Mouse (Mus musculus) G1E (cell line): ENCODE data around the gene Pcbp3. TPM values are rescaled to one million over a fixed set of nuclear protein-coding genes. Genes with fewer than 3 reads are reported as not detected.

Experiments used
- ATAC-seq: 2 replicates; pipeline ENCODE4 v1.8.0; 2016; ENCODE audit warnings: mild to moderate bottlenecking; ENCODE audit not compliant: insufficient number of reproducible peaks, poor library complexity, low FRiP score, severe bottlenecking; ENCODE audit errors: extremely low read depth
- DNase-seq: peaks from one replicate; pipeline ENCODE4 v3.0.0; 2012; ENCODE audit warnings: low spot score
- H3K27me3 ChIP-seq: 2 replicates; pipeline ENCODE4 v1.6.1; 2012; ENCODE audit warnings: mild to moderate bottlenecking, low read length, inconsistent platforms; ENCODE audit not compliant: insufficient read depth
- H3K36me3 ChIP-seq: replicated peaks from 2 replicates; pipeline ENCODE3; 2012; ENCODE audit warnings: mild to moderate bottlenecking, inconsistent platforms
- H3K4me1 ChIP-seq: 2 replicates; pipeline ENCODE4 v1.6.1; 2012; ENCODE audit warnings: low read depth, low read length, inconsistent platforms, mixed read lengths; ENCODE audit not compliant: insufficient read depth
- H3K4me3 ChIP-seq: 2 replicates; pipeline ENCODE4 v1.5.1; 2012; ENCODE audit warnings: low read depth, mild to moderate bottlenecking, inconsistent platforms, low read length, moderate library complexity, mixed read lengths
- H3K9me3 ChIP-seq: replicated peaks from 2 replicates; pipeline ENCODE4 v1.6.1; 2012; ENCODE audit warnings: inconsistent platforms
- CTCF ChIP-seq: IDR thresholded peaks from 2 replicates; pipeline ENCODE4 v1.5.1; 2012; ENCODE audit warnings: low read depth, low read length, inconsistent platforms, mixed read lengths
- GATA1 ChIP-seq: IDR thresholded peaks from 2 replicates; pipeline ENCODE4 v1.6.1; 2012; ENCODE audit warnings: borderline replicate concordance, low read length, inconsistent platforms, mixed read lengths
- GATA2 ChIP-seq: IDR thresholded peaks from 2 replicates; pipeline ENCODE4 v1.6.1; 2012; ENCODE audit warnings: low read depth, low read length, inconsistent platforms, borderline replicate concordance
- POLR2AphosphoS5 ChIP-seq: IDR thresholded peaks from 2 replicates; pipeline ENCODE4 v1.6.1; 2012; ENCODE audit warnings: low read depth, low read length, inconsistent platforms; ENCODE audit not compliant: insufficient replicate concordance
- TAL1 ChIP-seq: conservative IDR thresholded peaks from 2 replicates; pipeline ENCODE4 v1.6.1; 2012; ENCODE audit warnings: low read depth, low read length, inconsistent platforms, mixed read lengths
- polyA plus RNA-seq: library from polyadenylated mRNA; stranded (reverse); fragments of >175 nt; gene quantifications from 2 replicates; pipeline ENCODE4 v1.2.3, GENCODE M21; 2012
- total RNA-seq, 2 experiments: library from RNA; stranded (forward) in 1 of 2; stranded (reverse) in 1 of 2; fragments of 200-1000 nt in 1 of 2; fragments of >200 nt in 1 of 2; fragmentation: Nextera tagmentation in 1 of 2; gene quantifications; 2 replicates each; pipeline ENCODE4 v1.2.3; 2014 to 2017

The Pcbp3 gene
- total and polyA plus RNA-seq, 3 experiments, result not detected

GRCm38 (mm10) chr10:76727301-76727700 is 234.4 kb downstream of the Pcbp3 start:
- no peaks in the 10 kb centered on the region for H3K9me3 ChIP-seq
- H3K36me3 ChIP-seq, result no peaks in the 10 kb centered on the region
- ATAC-seq (no peak), DNase-seq (no peak)
- no peak overlapping the region for H3K4me3 ChIP-seq
- no peaks in the 10 kb centered on the region; the same call in 1 of the 2 replicates for H3K27me3 ChIP-seq
- H3K4me1 ChIP-seq, result no peaks in the 10 kb centered on the region
- TF ChIP-seq CTCF (no peak), GATA2 (no peak), TAL1 (no peak), POLR2AphosphoS5 (no peak), GATA1 (no peak)

- no peak for TF ChIP-seq POLR2AphosphoS5
- no peak for TF ChIP-seq GATA2
- TF ChIP-seq GATA1, result no peak
- TF ChIP-seq TAL1, result no peak
- TF ChIP-seq CTCF, result no peak
- H3K4me3 ChIP-seq, result no peak overlapping the region
- H3K36me3 ChIP-seq, result no peaks in the 10 kb centered on the region
- ATAC-seq, result no peak
- H3K4me1 ChIP-seq, result no peaks in the 10 kb centered on the region
- no peaks in the 10 kb centered on the region for H3K9me3 ChIP-seq
- no peaks in the 10 kb centered on the region; the same call in 1 of the 2 replicates for H3K27me3 ChIP-seq
- no peak for DNase-seq
Observed at GRCm38 (mm10) chr10:76726866-76727265, 234.8 kb downstream of the Pcbp3 start.

- ATAC-seq (no peak), DNase-seq (no peak)
- Histone ChIP-seq H3K9me3 (no peaks in the 10 kb centered on the region), H3K36me3 (no peaks in the 10 kb centered on the region), H3K27me3 (no peaks in the 10 kb centered on the region; the same call in 1 of the 2 replicates), H3K4me1 (no peaks in the 10 kb centered on the region), H3K4me3 (no peak within 1 kb of the TSS)
- no peak for TF ChIP-seq GATA2
- TF ChIP-seq CTCF, result no peak
- no peak for TF ChIP-seq TAL1
- no peak for TF ChIP-seq GATA1
- no peak for TF ChIP-seq POLR2AphosphoS5
Observed at GRCm38 (mm10) chr10:76725682-76726285, 235.9 kb downstream of the Pcbp3 start, which contains the start of gene Col6a1. Col6a1 (minus strand) TSS chr10:76726168.

- no peaks in the 10 kb centered on the region for H3K4me1 ChIP-seq
- no peak for ATAC-seq
- no peaks in the 10 kb centered on the region for H3K9me3 ChIP-seq
- TF ChIP-seq CTCF (no peak), GATA1 (no peak), TAL1 (no peak), GATA2 (no peak), POLR2AphosphoS5 (no peak)
- no peaks in the 10 kb centered on the region; the same call in 1 of the 2 replicates for H3K27me3 ChIP-seq
- no peaks in the 10 kb centered on the region for H3K36me3 ChIP-seq
- no peak overlapping the region for H3K4me3 ChIP-seq
- no peak for DNase-seq
Observed at GRCm38 (mm10) chr10:76725097-76725496, 236.6 kb downstream of the Pcbp3 start.

GRCm38 (mm10) chr10:76724231-76724736 is 237.4 kb downstream of the Pcbp3 start:
- TF ChIP-seq POLR2AphosphoS5 (no peak), CTCF (no peak), GATA2 (no peak), TAL1 (no peak), GATA1 (no peak)
- no peaks in the 10 kb centered on the region for H3K36me3 ChIP-seq
- H3K27me3 ChIP-seq, result no peaks in the 10 kb centered on the region; the same call in 1 of the 2 replicates
- no peak for ATAC-seq
- H3K9me3 ChIP-seq, result no peaks in the 10 kb centered on the region
- H3K4me1 ChIP-seq, result no peaks in the 10 kb centered on the region
- no peak for DNase-seq
- no peak overlapping the region for H3K4me3 ChIP-seq

- Histone ChIP-seq H3K4me3 (no peak overlapping the region), H3K36me3 (no peaks in the 10 kb centered on the region), H3K4me1 (no peaks in the 10 kb centered on the region), H3K27me3 (no peaks in the 10 kb centered on the region; the same call in 1 of the 2 replicates), H3K9me3 (no peaks in the 10 kb centered on the region)
- ATAC-seq, result no peak
- DNase-seq, result no peak
- TF ChIP-seq TAL1, result no peak
- TF ChIP-seq GATA2, result no peak
- TF ChIP-seq GATA1, result no peak
- no peak for TF ChIP-seq POLR2AphosphoS5
- TF ChIP-seq CTCF, result no peak
Observed at GRCm38 (mm10) chr10:76722751-76723450, 238.8 kb downstream of the Pcbp3 start.
